Mouse (Mus musculus) forebrain, embryonic 10.5 days (tissue): ENCODE data around the gene Kcnab3. TPM values are rescaled to one million over a fixed set of nuclear protein-coding genes. Genes with fewer than 3 reads are reported as not detected.

ENCODE experiments used
- DNase-seq: peaks from one replicate; pipeline ENCODE4 v3.0.0-alpha.2; 2017; ENCODE audit warnings: low spot score; ENCODE audit errors: extremely low spot score
- H3K27ac ChIP-seq: fragments of 300-500 bp; sonication (generic); 2 replicates; pipeline ENCODE4 v1.5.1; 2016; ENCODE audit warnings: mild to moderate bottlenecking
- H3K27me3 ChIP-seq: fragments of 300-500 bp; sonication (generic); 2 replicates; pipeline ENCODE4 v1.6.1; 2016; ENCODE audit warnings: mild to moderate bottlenecking; ENCODE audit not compliant: poor library complexity, severe bottlenecking
- H3K36me3 ChIP-seq: fragments of 300-500 bp; sonication (generic); replicated peaks from 2 replicates; pipeline ENCODE4 v1.6.1; 2016; ENCODE audit warnings: mild to moderate bottlenecking, moderate library complexity
- H3K4me1 ChIP-seq: fragments of 300-500 bp; sonication (generic); 2 replicates; pipeline ENCODE4 v1.6.1; 2016
- H3K4me3 ChIP-seq: fragments of 300-500 bp; sonication (generic); 2 replicates; pipeline ENCODE4 v1.5.1; 2016; ENCODE audit warnings: mild to moderate bottlenecking, moderate library complexity
- H3K9me3 ChIP-seq: fragments of 300-500 bp; sonication (generic); 2 replicates; pipeline ENCODE4 v1.6.1; 2016; ENCODE audit warnings: mild to moderate bottlenecking, moderate library complexity
- WGBS: fragments of 180-500 bp; shearing (Covaris S2); methylation state at CpG from one replicate; pipeline ENCODE4 v1.1.7; 2016; 5-methylcytosine and 5-hydroxymethylcytosine counted together
- polyA plus RNA-seq: library from polyadenylated mRNA; unstranded; fragments of >200 nt; fragmentation: Nextera tagmentation; extraction: Ambion mirVana; gene quantifications from 2 replicates; pipeline ENCODE4 v1.2.1, GENCODE M21; 2016

Kcnab3 gene
- polyA plus RNA-seq, 1 experiment from 2014 or later, result 1.2 TPM

DNA sequence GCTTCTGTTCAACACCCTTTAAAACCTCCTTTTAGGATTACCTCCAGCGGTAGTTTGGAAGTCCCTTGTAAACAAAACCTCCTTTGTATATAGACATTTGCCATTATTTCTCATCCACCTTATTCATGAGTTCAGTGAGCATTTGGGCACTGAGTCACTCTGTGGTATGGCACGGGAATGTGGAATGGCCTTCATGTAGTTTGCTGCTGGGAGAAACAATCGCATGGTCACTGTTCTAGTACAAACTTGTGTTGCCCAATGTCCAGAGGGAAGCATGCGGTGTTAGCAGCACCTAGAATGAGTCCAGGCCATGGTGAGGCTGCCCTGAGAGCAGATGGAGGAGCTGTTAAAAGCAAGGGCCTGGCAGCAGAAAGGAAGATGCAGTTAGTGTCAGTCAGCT is 8.7 kb downstream of the Kcnab3 start:
- Histone ChIP-seq H3K27me3 (peaks cover 42% of the 10 kb centered on the region), H3K9me3 (0 out of 2 replicates have a peak, but pooled peaks cover 3% of the 10 kb centered on the region), H3K4me1 (peaks cover 25% of the 10 kb centered on the region), H3K27ac (no peak overlapping the region), H3K4me3 (no peak overlapping the region), H3K36me3 (no peaks in the 10 kb centered on the region)
- 76% methylated on average over 4 of the region's 4 CpGs for WGBS
- DNase-seq, result no peak

- Histone ChIP-seq H3K27ac (peak within 1 kb of the TSS; percentile 90), H3K27me3 (peaks cover 43% of the 10 kb centered on the region), H3K4me1 (peaks cover 19% of the 10 kb centered on the region), H3K36me3 (peaks cover 28% of the 10 kb centered on the region), H3K4me3 (peak within 1 kb of the TSS; percentile 65), H3K9me3 (0 out of 2 replicates have a peak, but pooled peaks cover 3% of the 10 kb centered on the region)
- 2% methylated on average over 99 of the region's 99 CpGs for WGBS
- DNase-seq, result peak; percentile 82
Measured at GRCm38 (mm10) chr11:69340161-69341131, 14.4 kb downstream of the Kcnab3 start, which contains the start of gene Rnf227. Gene Rnf227 (plus strand): TSS chr11:69340461.

- H3K36me3 ChIP-seq, result peaks cover 88% of the 10 kb centered on the region
- peaks cover 1% of the 10 kb centered on the region; the same call in 1 of the 2 replicates for H3K4me1 ChIP-seq
- no peak overlapping the region for H3K27ac ChIP-seq
- H3K27me3 ChIP-seq, result peaks cover 5% of the 10 kb centered on the region; the same call in 1 of the 2 replicates
- WGBS, result 88% methylated on average over 26 of the region's 26 CpGs
- no peak for DNase-seq
- no peak overlapping the region for H3K4me3 ChIP-seq
- H3K9me3 ChIP-seq, result no peaks in the 10 kb centered on the region
Measured at GRCm38 (mm10) chr11:69346441-69346840, 20.4 kb downstream of the Kcnab3 start.

DNA sequence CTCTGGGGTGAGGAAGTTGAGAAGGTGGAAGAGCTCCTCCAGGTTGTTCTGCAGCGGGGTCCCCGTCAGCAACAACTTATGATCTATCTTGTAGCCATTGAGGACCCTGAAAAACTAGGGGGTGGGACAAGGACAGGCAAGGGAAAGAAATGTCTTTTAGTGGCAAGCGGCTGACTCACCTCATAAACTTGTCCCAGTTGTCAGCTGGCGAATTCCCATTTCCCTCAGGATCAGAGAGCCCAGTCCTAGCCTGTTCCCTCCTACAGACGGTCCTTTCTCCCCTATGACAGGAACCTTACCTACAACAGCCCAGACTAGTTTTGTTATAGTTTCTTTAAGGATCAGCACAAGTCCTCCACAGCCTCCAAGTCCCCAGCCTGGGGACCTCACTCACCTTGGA is 30.5 kb downstream of the Kcnab3 start:
- WGBS, result 91% methylated on average over 5 of the region's 5 CpGs
- Histone ChIP-seq H3K9me3 (no peaks in the 10 kb centered on the region), H3K4me3 (no peak overlapping the region), H3K27ac (no peak overlapping the region), H3K4me1 (peaks cover 3% of the 10 kb centered on the region; the same call in 1 of the 2 replicates), H3K36me3 (peaks cover 100% of the 10 kb centered on the region), H3K27me3 (no peaks in the 10 kb centered on the region)
- DNase-seq, result no peak

DNA sequence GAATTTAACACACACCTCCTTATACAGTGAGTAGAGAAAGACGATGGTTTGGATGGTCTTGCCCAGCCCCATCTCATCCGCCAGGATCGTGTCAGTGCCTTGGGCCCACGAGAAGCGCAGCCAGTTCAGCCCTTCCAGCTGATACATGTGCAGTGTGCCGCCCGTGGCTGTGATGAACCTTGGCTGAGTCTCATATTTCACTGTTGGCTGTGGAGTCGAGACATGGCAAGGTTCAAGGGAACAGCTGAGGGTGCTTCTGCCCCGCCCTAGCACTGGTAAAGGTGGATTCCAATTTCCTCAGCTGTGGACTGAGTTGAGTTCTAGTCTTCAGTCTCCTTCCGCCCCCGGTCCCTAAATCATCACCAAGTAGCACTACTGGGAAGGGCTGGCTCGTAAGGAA is 31.6 kb downstream of the Kcnab3 start:
- no peak for DNase-seq
- no peak overlapping the region for H3K4me3 ChIP-seq
- 92% methylated on average over 12 of the region's 12 CpGs for WGBS
- H3K4me1 ChIP-seq, result peaks cover 8% of the 10 kb centered on the region; the same call in 1 of the 2 replicates
- H3K9me3 ChIP-seq, result no peaks in the 10 kb centered on the region
- H3K27me3 ChIP-seq, result no peaks in the 10 kb centered on the region
- H3K27ac ChIP-seq, result no peak overlapping the region
- H3K36me3 ChIP-seq, result peaks cover 100% of the 10 kb centered on the region

- Histone ChIP-seq H3K27me3 (no peaks in the 10 kb centered on the region), H3K4me1 (peaks cover 38% of the 10 kb centered on the region), H3K9me3 (no peaks in the 10 kb centered on the region), H3K27ac (peak overlapping the region; percentile 31; the same call in 1 of the 2 replicates), H3K36me3 (peaks cover 75% of the 10 kb centered on the region), H3K4me3 (no peak overlapping the region)
- WGBS, result 72% methylated on average over 7 of the region's 7 CpGs
- DNase-seq, result no peak
Measured at GRCm38 (mm10) chr11:69362021-69362420, 36.0 kb downstream of the Kcnab3 start.

DNA sequence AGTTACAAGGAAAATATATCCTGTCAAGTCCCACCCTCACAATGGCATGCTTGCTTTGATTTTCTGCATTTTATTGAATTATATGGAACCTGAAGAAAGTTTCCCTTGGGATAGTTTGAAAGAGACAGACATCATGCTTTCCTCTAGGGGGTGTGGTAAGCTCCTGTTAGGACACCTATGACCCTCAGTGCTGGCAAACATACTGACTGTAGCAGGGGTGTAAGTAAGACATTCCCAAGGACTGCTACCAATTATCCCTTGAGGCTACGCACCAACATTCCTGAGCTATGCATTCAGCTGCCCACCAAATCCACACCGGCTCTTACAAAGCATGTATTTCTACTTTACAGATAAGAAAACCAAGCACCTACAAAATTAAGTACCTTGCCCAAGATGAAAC is 36.4 kb downstream of the Kcnab3 start:
- Histone ChIP-seq H3K9me3 (no peaks in the 10 kb centered on the region), H3K27me3 (no peaks in the 10 kb centered on the region), H3K36me3 (peaks cover 71% of the 10 kb centered on the region), H3K27ac (no peak overlapping the region), H3K4me3 (no peak overlapping the region), H3K4me1 (peaks cover 42% of the 10 kb centered on the region)
- no peak for DNase-seq
- 72% methylated on average over 2 of the region's 2 CpGs for WGBS

DNA sequence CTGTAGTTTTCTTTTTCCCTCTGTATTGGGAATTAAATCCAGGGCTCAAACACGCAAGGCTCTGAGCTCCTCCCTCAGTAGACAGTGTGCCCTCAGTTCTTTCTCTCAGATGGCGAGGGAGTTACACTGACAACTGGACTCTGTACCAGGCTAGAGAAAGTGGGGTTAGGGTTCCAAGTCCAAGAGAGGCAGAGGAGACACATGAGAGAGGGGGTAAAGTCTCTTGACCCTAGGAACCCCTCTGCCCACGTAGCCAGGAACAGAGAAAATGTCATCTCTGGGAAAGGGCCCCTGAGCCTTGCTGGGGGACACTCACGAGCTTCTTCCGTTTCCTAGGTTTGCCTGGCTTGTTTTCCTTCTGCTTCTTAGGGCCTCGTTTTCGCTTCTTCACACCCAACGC is 38.3 kb downstream of the Kcnab3 start:
- Histone ChIP-seq H3K4me1 (peaks cover 57% of the 10 kb centered on the region), H3K9me3 (no peaks in the 10 kb centered on the region), H3K27ac (peak overlapping the region; percentile 100), H3K4me3 (peak overlapping the region; percentile 97), H3K36me3 (peaks cover 52% of the 10 kb centered on the region), H3K27me3 (no peaks in the 10 kb centered on the region)
- 59% methylated on average over 8 of the region's 8 CpGs for WGBS
- no peak for DNase-seq

DNA sequence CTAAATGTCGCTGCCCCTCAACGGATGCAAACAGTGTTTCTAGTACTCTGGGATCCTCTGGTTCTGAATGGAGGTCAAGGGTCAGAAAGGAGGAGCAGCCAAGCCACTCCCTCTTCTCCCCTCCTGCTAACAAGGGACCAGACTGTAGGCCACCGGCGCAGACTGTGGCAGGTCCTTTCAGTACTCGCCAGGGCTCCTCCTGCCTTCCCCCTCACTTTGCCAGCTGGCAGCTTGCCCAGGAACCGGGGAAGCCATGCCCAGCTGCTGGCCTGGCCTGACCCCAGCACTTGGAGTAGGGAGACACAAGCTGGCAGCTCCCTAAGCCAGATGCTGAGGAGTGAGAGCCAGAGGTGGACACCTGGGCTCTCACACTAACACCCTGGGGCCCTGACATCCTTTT is 38.9 kb downstream of the Kcnab3 start:
- H3K4me1 ChIP-seq, result peaks cover 61% of the 10 kb centered on the region
- 0% methylated on average over 6 of the region's 6 CpGs for WGBS
- H3K9me3 ChIP-seq, result no peaks in the 10 kb centered on the region
- DNase-seq, result peak; percentile 37
- H3K36me3 ChIP-seq, result peaks cover 46% of the 10 kb centered on the region
- H3K27me3 ChIP-seq, result no peaks in the 10 kb centered on the region
- peak overlapping the region; percentile 97 for H3K4me3 ChIP-seq
- H3K27ac ChIP-seq, result peak overlapping the region; percentile 100

- H3K4me3 ChIP-seq, result peak overlapping the region; percentile 97
- H3K27ac ChIP-seq, result peak overlapping the region; percentile 100
- peaks cover 38% of the 10 kb centered on the region for H3K36me3 ChIP-seq
- no peaks in the 10 kb centered on the region for H3K9me3 ChIP-seq
- WGBS, result 26% methylated on average over 6 of the region's 6 CpGs
- peaks cover 69% of the 10 kb centered on the region for H3K4me1 ChIP-seq
- peak; percentile 26 for DNase-seq
- H3K27me3 ChIP-seq, result no peaks in the 10 kb centered on the region
Measured at GRCm38 (mm10) chr11:69365722-69366121, 39.7 kb downstream of the Kcnab3 start.

DNA sequence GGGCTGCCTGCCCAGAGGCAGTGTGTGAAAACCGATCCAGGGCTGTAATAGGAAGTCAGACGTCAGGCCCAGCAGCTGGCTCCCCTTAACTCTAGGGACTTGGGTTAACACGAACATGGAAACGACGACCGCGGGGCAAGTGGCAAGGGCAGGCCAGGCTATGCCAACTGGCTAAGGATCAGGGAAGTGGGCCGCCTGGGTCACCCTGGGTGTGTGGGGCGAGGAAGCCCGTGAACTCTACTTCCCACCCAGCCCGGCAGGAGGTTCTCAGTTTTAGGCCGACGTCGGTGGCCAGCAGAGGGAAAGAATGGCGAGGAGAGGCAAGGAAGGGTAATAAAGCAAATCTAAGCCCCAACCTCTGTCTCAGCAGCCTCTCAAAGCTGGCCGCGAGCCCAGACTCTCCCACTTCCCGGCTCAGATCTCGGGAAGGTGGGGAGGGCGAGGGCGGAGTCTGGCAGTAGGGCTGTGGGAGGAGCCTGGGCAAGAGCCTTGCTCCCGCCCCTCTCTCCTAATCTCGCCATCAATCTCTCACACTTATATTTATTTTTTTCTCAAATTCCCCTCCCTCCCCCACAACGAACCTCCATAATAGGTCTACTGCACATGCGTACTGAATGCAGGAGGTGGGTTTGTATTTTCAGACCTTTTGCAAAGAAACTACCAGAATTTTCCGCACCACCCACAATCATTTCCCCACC is 40.2 kb downstream of the Kcnab3 start:
- Histone ChIP-seq H3K27me3 (no peaks in the 10 kb centered on the region), H3K27ac (peak overlapping the region; percentile 100), H3K36me3 (peaks cover 33% of the 10 kb centered on the region), H3K4me1 (peaks cover 75% of the 10 kb centered on the region), H3K9me3 (no peaks in the 10 kb centered on the region), H3K4me3 (peak overlapping the region; percentile 97)
- 2% methylated on average over 26 of the region's 26 CpGs for WGBS
- DNase-seq, result peak; percentile 83

GRCm38 (mm10) chr11:69366855-69367615 is 41.0 kb downstream of the Kcnab3 start:
- Histone ChIP-seq H3K27ac (peak overlapping the region; percentile 100), H3K9me3 (no peaks in the 10 kb centered on the region), H3K36me3 (peaks cover 25% of the 10 kb centered on the region), H3K4me3 (peak overlapping the region; percentile 97), H3K4me1 (peaks cover 76% of the 10 kb centered on the region), H3K27me3 (no peaks in the 10 kb centered on the region)
- DNase-seq, result peak; percentile 45
- under 1% methylated on average over 22 of the region's 22 CpGs for WGBS
